Mouse (Mus musculus) left cerebral cortex, postnatal 36 days (tissue): ENCODE data around the gene Aars. TPM values are rescaled to one million over a fixed set of nuclear protein-coding genes. Genes with fewer than 3 reads are reported as not detected.
"Not testable (repeated sequence)": the region's sequence is repeated elsewhere in the genome, so short reads cannot be mapped to it uniquely, and the experiment has no call there.

ENCODE experiments used
- DNase-seq, 2 experiments: peaks; one replicate each; pipeline ENCODE4 v3.0.0; 2021 to 2022; ENCODE audit warnings: low spot score in 2 of 2, mixed read lengths in 1 of 2
- intact Hi-C: fragments of 180-260 bp; cut with DNase I; formaldehyde crosslinking; loops from one replicate; pipeline ENCODE4 v1.15.1; 2025
- total RNA-seq, 2 experiments: library from RNA; stranded (reverse); gene quantifications; 2 replicates each; pipeline ENCODE4 v1.2.3; 2021

The Aars gene
- total RNA-seq, 2 experiments from 2014 or later: 98.9 to 106 TPM

DNA sequence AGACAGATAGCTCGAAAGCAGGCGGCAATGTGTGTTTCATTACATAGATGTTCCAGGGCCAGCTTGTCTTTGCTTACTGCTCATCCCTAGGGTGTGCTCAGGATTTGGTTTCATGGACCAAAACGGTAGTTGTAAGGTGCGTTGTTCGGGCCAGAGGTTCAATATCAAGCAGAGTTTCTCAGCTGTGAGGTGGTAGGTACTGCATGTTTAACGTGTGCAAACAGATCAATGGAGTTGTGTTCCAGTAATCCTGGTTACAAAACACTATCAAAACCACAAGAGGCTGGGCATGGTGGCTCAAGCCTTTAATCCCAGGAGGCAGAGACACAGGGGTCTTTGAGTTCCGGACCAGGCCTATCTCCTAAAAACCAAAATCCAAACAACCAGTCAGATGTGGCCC, 16.2 kb downstream of the Aars start:
- intact Hi-C loops: no loop called here
- DNase-seq: no peak

- no peak for DNase-seq
- intact Hi-C loops: no loop called here
These were observed 21.0 kb downstream of the Aars start for GRCm38 (mm10) chr8:111053827-111054518.

GRCm38 (mm10) chr8:111055031-111055634, 22.2 kb downstream of the Aars start:
- intact Hi-C loops: no loop called here

DNA sequence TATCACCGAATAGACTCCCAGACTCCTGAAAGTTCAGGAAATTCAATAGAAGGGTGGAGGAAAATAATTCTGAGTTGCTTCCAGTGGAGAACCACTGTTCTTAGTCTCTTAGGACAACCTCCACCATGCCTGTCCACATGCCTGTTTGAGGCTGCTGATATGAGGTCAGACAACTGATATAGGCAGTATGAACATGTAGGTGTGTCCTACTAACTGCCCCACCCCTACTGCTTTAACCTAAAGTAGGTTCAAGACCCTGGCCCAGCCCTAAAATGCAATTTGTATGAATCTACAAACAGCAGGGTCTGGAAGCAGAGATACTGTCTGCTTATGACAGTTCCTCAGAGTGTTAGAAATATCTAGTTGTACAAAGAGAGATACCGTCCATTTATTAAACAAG, 22.7 kb downstream of the Aars start:
- intact Hi-C loops: no loop called here
- no peak for DNase-seq

More at GRCm38 (mm10) chr8:111055031-111055634, 22.2 kb downstream of the Aars start:
- no peak for DNase-seq

DNA sequence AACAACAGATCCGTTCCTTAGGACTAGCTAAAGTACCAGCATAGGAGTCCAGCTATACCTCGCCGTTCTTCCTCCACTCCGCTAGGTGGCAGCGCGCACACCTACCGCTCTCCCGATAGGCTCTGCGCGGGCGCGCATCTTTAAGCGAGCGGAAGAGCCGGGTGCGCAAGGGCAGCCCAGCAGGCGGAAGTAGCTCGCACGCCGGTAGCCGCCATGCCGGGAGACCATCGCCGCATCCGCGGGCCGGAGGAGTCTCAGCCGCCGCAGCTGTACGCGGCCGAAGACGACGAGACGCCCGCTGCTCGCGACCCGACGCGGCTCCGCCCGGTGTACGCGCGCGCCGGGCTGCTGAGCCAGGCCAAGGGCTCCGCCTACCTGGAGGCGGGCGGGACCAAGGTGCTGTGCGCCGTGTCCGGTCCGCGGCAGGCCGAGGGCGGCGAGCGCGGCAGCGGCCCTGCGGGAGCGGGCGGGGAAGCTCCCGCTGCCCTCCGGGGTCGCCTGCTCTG, 23.3 kb downstream of the Aars start, which contains the start of gene Exosc6:
Gene Exosc6 (plus strand): TSS at position 182 of the 506 bp plus-strand sequence.
- intact Hi-C loops: no loop called here
- DNase-seq: peak; percentile 91 to 94

DNA sequence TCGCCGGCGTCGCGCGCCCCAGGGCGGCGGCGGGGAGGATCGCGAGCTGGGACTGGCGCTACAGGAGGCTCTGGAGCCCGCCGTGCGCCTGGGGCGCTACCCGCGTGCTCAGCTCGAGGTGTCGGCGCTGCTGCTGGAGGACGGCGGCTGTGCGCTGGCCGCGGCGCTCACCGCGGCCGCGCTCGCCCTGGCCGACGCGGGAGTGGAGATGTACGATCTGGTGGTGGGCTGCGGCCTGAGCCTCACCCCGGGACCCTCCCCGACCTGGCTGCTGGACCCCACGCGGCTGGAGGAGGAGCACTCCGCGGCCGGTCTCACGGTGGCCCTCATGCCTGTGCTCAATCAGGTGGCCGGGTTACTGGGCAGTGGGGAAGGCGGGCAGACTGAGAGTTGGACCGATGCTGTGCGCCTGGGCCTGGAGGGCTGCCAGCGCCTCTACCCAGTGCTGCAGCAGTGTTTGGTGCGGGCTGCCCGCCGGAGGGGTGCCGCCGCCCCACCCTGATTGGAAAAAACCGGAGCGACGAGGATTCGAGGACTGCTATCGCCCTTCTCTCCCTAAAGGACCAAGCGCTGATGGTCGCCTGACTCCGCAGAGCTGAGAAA, 23.8 kb downstream of the Aars start:
- intact Hi-C loops: no loop called here
- DNase-seq: peak; percentile 43 to 50

GRCm38 (mm10) chr8:111058946-111059572, 26.1 kb downstream of the Aars start:
- intact Hi-C loops: no loop called here
- no peak for DNase-seq

DNA sequence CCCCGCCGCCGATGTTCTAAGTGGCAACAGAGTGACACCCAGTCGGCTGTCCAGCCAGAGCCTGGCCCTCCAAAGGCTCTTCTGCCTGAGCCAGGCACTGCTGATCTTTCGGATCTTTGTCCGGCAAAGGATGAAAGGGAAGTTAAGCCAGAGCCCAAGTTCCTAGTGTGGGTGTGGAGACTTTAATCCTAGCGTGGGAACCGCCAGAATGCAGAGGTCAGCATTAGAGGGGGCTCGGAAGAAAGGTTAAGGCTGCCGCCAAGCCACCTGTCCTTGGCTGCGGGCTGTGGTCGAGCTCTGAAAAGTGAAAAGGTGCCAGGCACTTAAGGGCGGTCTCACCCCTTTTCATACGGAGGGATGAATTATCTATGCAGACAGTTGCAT, 28.7 kb downstream of the Aars start:
- intact Hi-C loops: loop anchor here (2.0 kb wide), 1 partner anchor 31 kb away; the partner anchor contains the start of gene Clec18a
- DNase-seq: no peak

GRCm38 (mm10) chr8:111062072-111062757, 29.3 kb downstream of the Aars start:
- DNase-seq: peak; percentile 91 to 94
- intact Hi-C loops: loop anchor here (2.0 kb wide), 1 partner anchor 31 kb away; the partner anchor contains the start of gene Clec18a

DNA sequence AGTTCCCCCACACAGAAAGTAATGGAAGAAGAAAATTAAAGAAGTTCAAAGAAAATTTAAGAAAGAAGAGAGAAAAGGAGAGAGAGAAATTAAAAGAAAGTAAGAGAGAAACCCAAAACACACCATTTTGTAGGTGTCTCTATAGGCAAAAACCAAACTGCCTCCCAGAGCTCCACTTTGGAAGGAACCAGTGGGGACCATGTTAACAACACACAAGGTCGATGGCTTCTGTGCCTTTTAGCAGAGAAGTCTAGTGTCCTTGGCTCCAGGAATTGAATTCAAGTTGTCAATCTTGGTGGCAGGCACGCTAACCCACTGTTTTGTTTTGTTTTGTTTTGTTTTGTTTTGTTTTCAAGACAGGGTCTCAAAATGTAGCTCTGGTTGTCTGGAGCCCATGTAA, 29.9 kb downstream of the Aars start:
- no peak for DNase-seq
- intact Hi-C loops: loop anchor here (2.0 kb wide), 1 partner anchor 30 kb away; the partner anchor contains the start of gene Clec18a

- intact Hi-C loops: no loop called here
- no peak for DNase-seq
These were observed 33.4 kb downstream of the Aars start for GRCm38 (mm10) chr8:111066308-111066707.

DNA sequence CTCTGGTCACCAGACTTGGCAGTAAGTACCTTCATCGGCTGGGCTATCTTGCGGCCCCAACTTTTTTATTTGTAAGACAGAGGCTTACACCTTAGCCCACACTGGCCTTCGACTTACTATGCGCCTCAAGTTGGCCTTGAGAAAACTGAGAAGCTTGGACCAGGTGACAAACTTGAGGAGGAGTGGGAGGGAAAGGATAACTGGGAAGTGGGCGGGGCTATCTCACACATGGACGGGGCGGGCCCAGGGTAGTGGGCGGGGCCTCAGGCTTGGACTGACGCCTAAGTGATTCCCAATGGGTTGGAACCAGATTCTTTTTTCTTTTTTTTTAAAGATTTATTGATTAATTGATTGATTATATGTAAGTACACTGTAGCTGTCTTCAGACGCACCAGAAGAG, 34.5 kb downstream of the Aars start:
- intact Hi-C loops: no loop called here
- no peak for DNase-seq

DNA sequence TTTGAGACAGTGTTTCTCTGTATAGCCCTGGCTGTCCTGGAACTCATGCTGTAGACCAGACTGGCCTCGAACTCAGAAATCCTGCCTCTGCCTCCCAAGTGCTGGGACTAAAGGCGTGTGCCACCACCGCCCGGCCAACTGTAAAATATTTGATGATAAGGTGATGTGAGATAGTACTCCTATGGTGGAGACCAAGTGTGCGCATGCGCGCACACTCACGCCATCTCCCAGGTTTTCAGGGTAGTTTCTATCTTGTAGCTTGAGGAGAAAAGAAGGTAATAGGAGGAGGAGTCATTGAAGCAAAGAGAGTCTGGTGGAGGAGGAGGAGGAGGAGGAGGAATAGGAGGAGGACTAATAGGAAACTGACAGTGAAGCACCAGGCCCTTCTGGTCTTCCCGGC, 35.7 kb downstream of the Aars start:
- DNase-seq, intact Hi-C loops: not testable (repeated sequence)

GRCm38 (mm10) chr8:111075926-111076325, 43.0 kb downstream of the Aars start:
- intact Hi-C loops: no loop called here

GRCm38 (mm10) chr8:111079461-111079860, 46.5 kb downstream of the Aars start:
- DNase-seq: no peak
- intact Hi-C loops: no loop called here

More at GRCm38 (mm10) chr8:111075926-111076325, 43.0 kb downstream of the Aars start:
- DNase-seq: peak; percentile 62 to 77

- no peak for DNase-seq
- intact Hi-C loops: no loop called here
These were observed 46.9 kb downstream of the Aars start for GRCm38 (mm10) chr8:111079861-111080271.

- intact Hi-C loops: no loop called here
- no peak for DNase-seq
These were observed 48.8 kb downstream of the Aars start for GRCm38 (mm10) chr8:111081580-111082258.

- intact Hi-C loops, DNase-seq: not testable (repeated sequence)
These were observed 51.0 kb downstream of the Aars start for GRCm38 (mm10) chr8:111083936-111084335.

GRCm38 (mm10) chr8:111090126-111090525, 57.2 kb downstream of the Aars start:
- peak; percentile 52 to 65 for DNase-seq
- intact Hi-C loops: loop anchor here (10.0 kb wide), 1 partner anchor 335 kb away; no protein-coding TSS in a partner anchor
